Mouse (Mus musculus) heart, embryonic 15.5 days (tissue): ENCODE results near the gene Ppp1r9a. TPM values are rescaled to one million over a fixed set of nuclear protein-coding genes. Genes with fewer than 3 reads are reported as not detected.

Experiments
- ATAC-seq: fragments of 200-750 bp; cut with Nextera tagmentation; replicated peaks from 2 replicates; pipeline ENCODE4 v1.8.0; 2017; ENCODE audit warnings: low read depth, moderate TSS enrichment; ENCODE audit not compliant: insufficient number of reproducible peaks, insufficient read depth, low FRiP score
- H3K27ac ChIP-seq: fragments of 300-500 bp; sonication (generic); 2 replicates; pipeline ENCODE4 v1.5.1; 2015; ENCODE audit warnings: mild to moderate bottlenecking, inconsistent platforms
- H3K27me3 ChIP-seq: fragments of 300-500 bp; sonication (generic); 2 replicates; pipeline ENCODE4 v1.6.1; 2015; ENCODE audit warnings: inconsistent platforms
- H3K36me3 ChIP-seq: fragments of 300-500 bp; sonication (generic); 2 replicates; pipeline ENCODE4 v1.6.1; 2015; ENCODE audit warnings: mild to moderate bottlenecking, inconsistent platforms
- H3K4me1 ChIP-seq: fragments of 300-500 bp; sonication (generic); replicated peaks from 2 replicates; pipeline ENCODE4 v1.6.1; 2015; ENCODE audit warnings: inconsistent platforms
- H3K4me2 ChIP-seq: fragments of 300-500 bp; sonication (generic); 2 replicates; pipeline ENCODE4 v1.6.1; 2015; ENCODE audit warnings: inconsistent platforms, mild to moderate bottlenecking, moderate library complexity
- H3K4me3 ChIP-seq: fragments of 300-500 bp; sonication (generic); 2 replicates; pipeline ENCODE4 v1.5.1; 2015; ENCODE audit warnings: mild to moderate bottlenecking, inconsistent platforms
- H3K9ac ChIP-seq: fragments of 300-500 bp; sonication (generic); 2 replicates; pipeline ENCODE4 v1.6.1; 2015; ENCODE audit warnings: mild to moderate bottlenecking, inconsistent platforms
- H3K9me3 ChIP-seq: fragments of 300-500 bp; sonication (generic); replicated peaks from 2 replicates; pipeline ENCODE4 v1.6.1; 2016; ENCODE audit warnings: inconsistent platforms
- whole genome bisulfite sequencing: fragments of 180-500 bp; shearing (Covaris S2); methylation state at CpG from one replicate; pipeline ENCODE4 v1.1.7; 2015; ENCODE audit warnings: mixed read lengths; 5-methylcytosine and 5-hydroxymethylcytosine counted together
- polyA plus RNA-seq: library from polyadenylated mRNA; unstranded; fragments of >200 nt; fragmentation: Nextera tagmentation; extraction: Ambion mirVana; gene quantifications from 2 replicates; pipeline ENCODE4 v1.2.1, GENCODE M21; 2015

Gene Ppp1r9a
- polyA plus RNA-seq, 1 experiment from 2014 or later = 13.5 TPM

GRCm38 (mm10) chr6:5163507-5164144 lies 260.9 kb downstream of the Ppp1r9a start:
- no peak overlapping the region for H3K4me2 ChIP-seq

GRCm38 (mm10) chr6:5164855-5165254 lies 262.1 kb downstream of the Ppp1r9a start:
- ATAC-seq = no peak
- H3K27ac ChIP-seq = peak overlapping the region; percentile 5; the same call in 1 of the 2 replicates
- 74% methylated on average over 9 of the region's 9 CpGs for WGBS

More at GRCm38 (mm10) chr6:5163507-5164144, 260.9 kb downstream of the Ppp1r9a start:
- Histone ChIP-seq H3K27ac (0 out of 2 replicates have a peak overlapping the region, but pooled peaks have one; percentile 16), H3K9me3 (no peaks in the 10 kb centered on the region), H3K27me3 (no peaks in the 10 kb centered on the region), H3K4me3 (no peak overlapping the region), H3K9ac (no peak overlapping the region), H3K4me1 (0 out of 2 replicates have a peak, but pooled peaks cover 3% of the 10 kb centered on the region), H3K36me3 (no peaks in the 10 kb centered on the region)
- no peak for ATAC-seq
- 77% methylated on average over 14 of the region's 14 CpGs for WGBS

GRCm38 (mm10) chr6:5167051-5167677 lies 264.4 kb downstream of the Ppp1r9a start:
- no peaks in the 10 kb centered on the region for H3K9me3 ChIP-seq
- WGBS = 46% methylated on average over 14 of the region's 14 CpGs
- peak overlapping the region; percentile 17 for H3K27ac ChIP-seq
- no peaks in the 10 kb centered on the region for H3K27me3 ChIP-seq
- H3K36me3 ChIP-seq = no peaks in the 10 kb centered on the region
- 0 out of 2 replicates have a peak, but pooled peaks cover 3% of the 10 kb centered on the region for H3K4me1 ChIP-seq
- H3K9ac ChIP-seq = no peak overlapping the region
- peak overlapping the region; percentile 15 for H3K4me2 ChIP-seq
- no peak for ATAC-seq
- no peak overlapping the region for H3K4me3 ChIP-seq

More at GRCm38 (mm10) chr6:5164855-5165254, 262.1 kb downstream of the Ppp1r9a start:
- H3K4me2 ChIP-seq = no peak overlapping the region
- H3K27me3 ChIP-seq = no peaks in the 10 kb centered on the region
- no peak overlapping the region for H3K4me3 ChIP-seq
- H3K4me1 ChIP-seq = 0 out of 2 replicates have a peak, but pooled peaks cover 3% of the 10 kb centered on the region
- no peak overlapping the region for H3K9ac ChIP-seq
- H3K36me3 ChIP-seq = no peaks in the 10 kb centered on the region
- H3K9me3 ChIP-seq = no peaks in the 10 kb centered on the region

GRCm38 (mm10) chr6:5168158-5168557 lies 265.4 kb downstream of the Ppp1r9a start:
- Histone ChIP-seq H3K9me3 (no peaks in the 10 kb centered on the region), H3K36me3 (no peaks in the 10 kb centered on the region), H3K27me3 (no peaks in the 10 kb centered on the region), H3K4me2 (no peak overlapping the region), H3K9ac (no peak overlapping the region), H3K27ac (no peak overlapping the region), H3K4me3 (no peak overlapping the region), H3K4me1 (0 out of 2 replicates have a peak, but pooled peaks cover 3% of the 10 kb centered on the region)
- WGBS = 76% methylated on average over 9 of the region's 9 CpGs
- no peak for ATAC-seq

- Histone ChIP-seq H3K4me1 (0 out of 2 replicates have a peak, but pooled peaks cover 3% of the 10 kb centered on the region), H3K27me3 (no peaks in the 10 kb centered on the region), H3K36me3 (no peaks in the 10 kb centered on the region), H3K27ac (no peak overlapping the region), H3K4me2 (no peak overlapping the region), H3K9ac (no peak overlapping the region), H3K9me3 (no peaks in the 10 kb centered on the region), H3K4me3 (no peak overlapping the region)
- WGBS = 83% methylated on average over 4 of the region's 4 CpGs
- ATAC-seq = no peak
Measured at GRCm38 (mm10) chr6:5171418-5171817, 268.7 kb downstream of the Ppp1r9a start.

GRCm38 (mm10) chr6:5172571-5172970 lies 269.9 kb downstream of the Ppp1r9a start:
- Histone ChIP-seq H3K9ac (no peak overlapping the region), H3K36me3 (no peaks in the 10 kb centered on the region), H3K4me3 (no peak overlapping the region), H3K9me3 (no peaks in the 10 kb centered on the region), H3K27me3 (no peaks in the 10 kb centered on the region), H3K27ac (no peak overlapping the region), H3K4me1 (no peaks in the 10 kb centered on the region), H3K4me2 (no peak overlapping the region)
- ATAC-seq = no peak
- 53% methylated on average over 9 of the region's 9 CpGs for WGBS

- 82% methylated on average over 10 of the region's 10 CpGs for WGBS
- Histone ChIP-seq H3K4me1 (0 out of 2 replicates have a peak, but pooled peaks cover 4% of the 10 kb centered on the region), H3K4me3 (no peak overlapping the region), H3K9ac (no peak overlapping the region), H3K4me2 (no peak overlapping the region), H3K9me3 (no peaks in the 10 kb centered on the region), H3K27me3 (no peaks in the 10 kb centered on the region), H3K27ac (no peak overlapping the region), H3K36me3 (no peaks in the 10 kb centered on the region)
- no peak for ATAC-seq
Measured at GRCm38 (mm10) chr6:5174179-5174812, 271.6 kb downstream of the Ppp1r9a start.

GRCm38 (mm10) chr6:5177967-5178891 lies 275.5 kb downstream of the Ppp1r9a start:
- H3K4me2 ChIP-seq = peak overlapping the region; percentile 29
- H3K27ac ChIP-seq = no peak overlapping the region
- H3K9me3 ChIP-seq = no peaks in the 10 kb centered on the region
- H3K36me3 ChIP-seq = no peaks in the 10 kb centered on the region
- no peak for ATAC-seq
- H3K27me3 ChIP-seq = no peaks in the 10 kb centered on the region
- 0 out of 2 replicates have a peak overlapping the region, but pooled peaks have one; percentile 2 for H3K4me3 ChIP-seq
- no peak overlapping the region for H3K9ac ChIP-seq
- H3K4me1 ChIP-seq = 0 out of 2 replicates have a peak, but pooled peaks cover 4% of the 10 kb centered on the region
- WGBS = 58% methylated on average over 19 of the region's 19 CpGs

GRCm38 (mm10) chr6:5179189-5179588 lies 276.5 kb downstream of the Ppp1r9a start:
- no peak overlapping the region for H3K4me3 ChIP-seq
- H3K27ac ChIP-seq = no peak overlapping the region
- 0 out of 2 replicates have a peak, but pooled peaks cover 4% of the 10 kb centered on the region for H3K4me1 ChIP-seq
- H3K4me2 ChIP-seq = no peak overlapping the region
- no peaks in the 10 kb centered on the region for H3K27me3 ChIP-seq
- H3K36me3 ChIP-seq = no peaks in the 10 kb centered on the region
- H3K9ac ChIP-seq = no peak overlapping the region
- no peaks in the 10 kb centered on the region for H3K9me3 ChIP-seq
- ATAC-seq = no peak
- WGBS = 80% methylated on average over 6 of the region's 6 CpGs

GRCm38 (mm10) chr6:5180645-5181044 lies 277.9 kb downstream of the Ppp1r9a start:
- H3K4me1 ChIP-seq = 0 out of 2 replicates have a peak, but pooled peaks cover 4% of the 10 kb centered on the region
- H3K9ac ChIP-seq = no peak overlapping the region
- ATAC-seq = no peak
- H3K9me3 ChIP-seq = no peaks in the 10 kb centered on the region
- H3K4me2 ChIP-seq = no peak overlapping the region
- no peaks in the 10 kb centered on the region for H3K36me3 ChIP-seq
- WGBS = 68% methylated on average over 5 of the region's 5 CpGs
- no peak overlapping the region for H3K4me3 ChIP-seq
- H3K27me3 ChIP-seq = no peaks in the 10 kb centered on the region
- H3K27ac ChIP-seq = no peak overlapping the region
